Mouse (Mus musculus) kidney, embryonic 14.5 days (tissue): ENCODE measurements around the gene Mylk. TPM values are rescaled to one million over a fixed set of nuclear protein-coding genes. Genes with fewer than 3 reads are reported as not detected.

ENCODE experiments used
- ATAC-seq: fragments of 200-750 bp; cut with Nextera tagmentation; 2 replicates; pipeline ENCODE4 v1.8.0; 2017; ENCODE audit warnings: moderate number of reproducible peaks, mild to moderate bottlenecking, moderate TSS enrichment, moderate library complexity; ENCODE audit not compliant: low FRiP score, low TSS enrichment
- H3K27ac ChIP-seq: fragments of 300-500 bp; sonication (generic); 2 replicates; pipeline ENCODE4 v1.5.1; 2014; ENCODE audit warnings: low read depth, mild to moderate bottlenecking, low read length, moderate library complexity, mixed read lengths
- H3K27me3 ChIP-seq: fragments of 300-500 bp; sonication (generic); 2 replicates; pipeline ENCODE4 v1.6.1; 2014; ENCODE audit warnings: mild to moderate bottlenecking, low read length; ENCODE audit not compliant: control insufficient read depth, insufficient read depth
- H3K36me3 ChIP-seq: fragments of 300-500 bp; sonication (generic); 2 replicates; pipeline ENCODE4 v1.6.1; 2014; ENCODE audit warnings: low read length, mixed read lengths; ENCODE audit not compliant: control insufficient read depth, insufficient read depth
- H3K4me1 ChIP-seq: fragments of 300-500 bp; sonication (generic); 2 replicates; pipeline ENCODE4 v1.6.1; 2014; ENCODE audit warnings: low read length, mixed read lengths; ENCODE audit not compliant: control insufficient read depth, insufficient read depth
- H3K4me2 ChIP-seq: fragments of 300-500 bp; sonication (generic); replicated peaks from 2 replicates; pipeline ENCODE4 v1.6.1; 2014; ENCODE audit warnings: low read depth, mild to moderate bottlenecking, low read length
- H3K4me3 ChIP-seq: fragments of 300-500 bp; sonication (generic); 2 replicates; pipeline ENCODE4 v1.5.1; 2014; ENCODE audit warnings: mild to moderate bottlenecking, low read length
- H3K9ac ChIP-seq: fragments of 300-500 bp; sonication (generic); 2 replicates; pipeline ENCODE4 v1.6.1; 2014; ENCODE audit warnings: low read depth, mild to moderate bottlenecking, low read length, moderate library complexity
- H3K9me3 ChIP-seq: fragments of 300-500 bp; sonication (generic); 2 replicates; pipeline ENCODE4 v1.6.1; 2016; ENCODE audit warnings: low read length; ENCODE audit not compliant: control insufficient read depth
- WGBS: fragments of 180-500 bp; shearing (Covaris S2); extraction: QIAGEN DNeasy Blood & Tissue Kit; methylation state at CpG from one replicate; pipeline ENCODE4 v1.1.7; 2014; 5-methylcytosine and 5-hydroxymethylcytosine counted together
- polyA plus RNA-seq: library from polyadenylated mRNA; unstranded; fragments of >200 nt; fragmentation: Nextera tagmentation; extraction: Ambion mirVana; gene quantifications from 2 replicates; pipeline ENCODE4 v1.2.1, GENCODE M21; 2014

The Mylk gene
- polyA plus RNA-seq, 1 experiment from 2014 or later = 34.0 TPM

- Histone ChIP-seq H3K4me1 (0 out of 2 replicates have a peak, but pooled peaks cover 3% of the 10 kb centered on the region), H3K27me3 (no peaks in the 10 kb centered on the region), H3K27ac (no peak overlapping the region), H3K4me3 (no peak overlapping the region), H3K36me3 (no peaks in the 10 kb centered on the region), H3K9me3 (peaks cover 4% of the 10 kb centered on the region; the same call in 1 of the 2 replicates), H3K4me2 (no peak overlapping the region), H3K9ac (no peak overlapping the region)
- no peak for ATAC-seq
- WGBS = 81% methylated on average over 9 of the region's 9 CpGs
These were observed 19.1 kb downstream of the Mylk start for GRCm38 (mm10) chr16:34763959-34764591.

GRCm38 (mm10) chr16:34765666-34766065, 20.7 kb downstream of the Mylk start:
- H3K27me3 ChIP-seq = no peaks in the 10 kb centered on the region
- no peak overlapping the region for H3K9ac ChIP-seq
- no peak overlapping the region for H3K27ac ChIP-seq
- 0 out of 2 replicates have a peak, but pooled peaks cover 3% of the 10 kb centered on the region for H3K4me1 ChIP-seq
- peaks cover 4% of the 10 kb centered on the region; the same call in 1 of the 2 replicates for H3K9me3 ChIP-seq
- H3K4me2 ChIP-seq = no peak overlapping the region
- H3K36me3 ChIP-seq = no peaks in the 10 kb centered on the region
- no peak for ATAC-seq
- H3K4me3 ChIP-seq = no peak overlapping the region
- 68% methylated on average over 1 of the region's 1 CpGs for WGBS

GRCm38 (mm10) chr16:34766193-34766592, 21.2 kb downstream of the Mylk start:
- no peak overlapping the region for H3K9ac ChIP-seq
- H3K4me1 ChIP-seq = 0 out of 2 replicates have a peak, but pooled peaks cover 3% of the 10 kb centered on the region
- H3K36me3 ChIP-seq = no peaks in the 10 kb centered on the region
- no peaks in the 10 kb centered on the region for H3K27me3 ChIP-seq
- H3K4me3 ChIP-seq = no peak overlapping the region
- no peak overlapping the region for H3K27ac ChIP-seq
- H3K4me2 ChIP-seq = no peak overlapping the region
- peaks cover 4% of the 10 kb centered on the region; the same call in 1 of the 2 replicates for H3K9me3 ChIP-seq
- WGBS = 88% methylated on average over 1 of the region's 1 CpGs
- no peak for ATAC-seq

GRCm38 (mm10) chr16:34767443-34767842, 22.4 kb downstream of the Mylk start:
- Histone ChIP-seq H3K4me3 (no peak overlapping the region), H3K27ac (no peak overlapping the region), H3K27me3 (no peaks in the 10 kb centered on the region), H3K9me3 (peaks cover 4% of the 10 kb centered on the region; the same call in 1 of the 2 replicates), H3K9ac (no peak overlapping the region), H3K4me1 (0 out of 2 replicates have a peak, but pooled peaks cover 3% of the 10 kb centered on the region), H3K36me3 (no peaks in the 10 kb centered on the region), H3K4me2 (no peak overlapping the region)
- WGBS = 87% methylated on average over 2 of the region's 2 CpGs
- no peak for ATAC-seq

- Histone ChIP-seq H3K4me3 (no peak overlapping the region), H3K36me3 (no peaks in the 10 kb centered on the region), H3K9ac (no peak overlapping the region), H3K4me1 (0 out of 2 replicates have a peak, but pooled peaks cover 3% of the 10 kb centered on the region), H3K27ac (no peak overlapping the region), H3K9me3 (peaks cover 4% of the 10 kb centered on the region; the same call in 1 of the 2 replicates), H3K4me2 (no peak overlapping the region), H3K27me3 (no peaks in the 10 kb centered on the region)
- no peak for ATAC-seq
- WGBS = 69% methylated on average over 4 of the region's 4 CpGs
These were observed 23.4 kb downstream of the Mylk start for GRCm38 (mm10) chr16:34768436-34768835.

GRCm38 (mm10) chr16:34770127-34770526, 25.1 kb downstream of the Mylk start:
- Histone ChIP-seq H3K4me3 (no peak overlapping the region), H3K36me3 (no peaks in the 10 kb centered on the region), H3K27ac (no peak overlapping the region), H3K9me3 (peaks cover 4% of the 10 kb centered on the region; the same call in 1 of the 2 replicates), H3K9ac (no peak overlapping the region), H3K27me3 (no peaks in the 10 kb centered on the region), H3K4me1 (0 out of 2 replicates have a peak, but pooled peaks cover 3% of the 10 kb centered on the region), H3K4me2 (no peak overlapping the region)
- ATAC-seq = no peak
- 88% methylated on average over 4 of the region's 4 CpGs for WGBS

- 62% methylated on average over 4 of the region's 4 CpGs for WGBS
- Histone ChIP-seq H3K36me3 (no peaks in the 10 kb centered on the region), H3K4me2 (no peak overlapping the region), H3K27ac (no peak overlapping the region), H3K9ac (no peak overlapping the region), H3K4me3 (no peak overlapping the region), H3K27me3 (no peaks in the 10 kb centered on the region), H3K4me1 (no peaks in the 10 kb centered on the region), H3K9me3 (no peaks in the 10 kb centered on the region)
- no peak for ATAC-seq
These were observed 27.5 kb downstream of the Mylk start for GRCm38 (mm10) chr16:34772445-34773032.

- no peak for ATAC-seq
- no peaks in the 10 kb centered on the region for H3K4me1 ChIP-seq
- no peak overlapping the region for H3K4me2 ChIP-seq
- H3K9me3 ChIP-seq = no peaks in the 10 kb centered on the region
- H3K36me3 ChIP-seq = no peaks in the 10 kb centered on the region
- 57% methylated on average over 1 of the region's 1 CpGs for WGBS
- no peak overlapping the region for H3K4me3 ChIP-seq
- H3K27ac ChIP-seq = no peak overlapping the region
- H3K9ac ChIP-seq = no peak overlapping the region
- H3K27me3 ChIP-seq = no peaks in the 10 kb centered on the region
These were observed 37.4 kb downstream of the Mylk start for GRCm38 (mm10) chr16:34782442-34782841.

- no peaks in the 10 kb centered on the region for H3K36me3 ChIP-seq
- H3K27me3 ChIP-seq = no peaks in the 10 kb centered on the region
- no peak overlapping the region for H3K4me2 ChIP-seq
- no peaks in the 10 kb centered on the region for H3K9me3 ChIP-seq
- no peak overlapping the region for H3K4me3 ChIP-seq
- ATAC-seq = no peak
- H3K27ac ChIP-seq = no peak overlapping the region
- no peak overlapping the region for H3K9ac ChIP-seq
- H3K4me1 ChIP-seq = no peaks in the 10 kb centered on the region
- 91% methylated on average over 5 of the region's 5 CpGs for whole genome bisulfite sequencing
These were observed 38.5 kb downstream of the Mylk start for GRCm38 (mm10) chr16:34783536-34783935.
